Mouse (Mus musculus) hematopoietic stem cell, adult 5-6 weeks (primary cell): Measurements from ENCODE around the gene Lbp. TPM values are rescaled to one million over a fixed set of nuclear protein-coding genes. Genes with fewer than 3 reads are reported as not detected.

Experiments used
- ATAC-seq, 2 experiments: fragments of 125-278 bp in 1 of 2; replicated peaks in 1 of 2; 2 replicates each; pipeline ENCODE4 v1.8.0; 2016 to 2017; ENCODE audit warnings: inconsistent platforms in 2 of 2, mild to moderate bottlenecking in 2 of 2, moderate number of reproducible peaks in 2 of 2, low read depth in 1 of 2, moderate TSS enrichment in 1 of 2; ENCODE audit not compliant: low FRiP score in 2 of 2, poor library complexity in 2 of 2, severe bottlenecking in 2 of 2, insufficient read depth in 1 of 2, low TSS enrichment in 1 of 2
- total RNA-seq: library from RNA; stranded (forward); fragments of 172-1452, 232-1000 nt; gene quantifications from 2 replicates; pipeline ENCODE4 v1.2.3, GENCODE M21; 2017

Gene Lbp
- total RNA-seq, result 43.5 and 51.0 TPM in 2 replicates

DNA sequence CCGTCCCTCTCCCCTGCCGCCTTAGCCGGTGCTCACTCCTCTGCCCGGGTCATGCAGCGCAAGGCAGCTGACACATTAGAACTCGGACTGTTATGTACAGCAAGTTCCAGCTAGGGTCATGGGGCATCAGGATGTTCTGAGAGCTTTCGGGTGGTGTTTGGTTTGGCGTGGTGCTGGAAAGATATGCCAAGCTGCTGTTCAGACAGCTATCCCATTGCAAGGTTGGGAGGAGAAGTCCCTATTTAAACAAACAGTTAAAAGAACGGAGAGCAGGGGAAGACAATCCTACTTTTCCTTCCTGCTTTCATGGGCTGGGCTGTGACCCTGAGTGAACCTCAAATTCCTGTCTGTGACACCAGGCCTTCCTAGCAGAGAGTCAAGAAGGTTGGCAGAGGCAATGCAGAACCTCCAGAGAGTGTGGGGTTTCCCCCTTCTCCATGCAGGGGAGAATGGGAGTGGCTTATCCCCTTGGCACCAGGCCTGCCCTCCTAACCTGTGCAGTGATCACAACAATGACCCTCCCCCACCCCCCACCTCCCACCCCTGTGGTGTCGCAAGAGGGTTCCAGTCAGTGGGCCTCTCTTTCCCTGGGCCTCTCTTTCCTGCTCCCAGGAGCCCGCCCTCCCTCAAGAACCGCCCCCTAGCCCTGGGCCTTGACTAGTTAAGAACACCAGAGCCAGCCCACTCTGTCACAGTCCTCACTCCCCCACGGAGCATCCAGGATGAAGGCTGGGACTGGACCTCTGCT, at the start of gene Lbp:
Gene Lbp (plus strand): TSS at position 546 of the 748 bp plus-strand sequence.
- peak; percentile 76 to 77 for ATAC-seq

DNA sequence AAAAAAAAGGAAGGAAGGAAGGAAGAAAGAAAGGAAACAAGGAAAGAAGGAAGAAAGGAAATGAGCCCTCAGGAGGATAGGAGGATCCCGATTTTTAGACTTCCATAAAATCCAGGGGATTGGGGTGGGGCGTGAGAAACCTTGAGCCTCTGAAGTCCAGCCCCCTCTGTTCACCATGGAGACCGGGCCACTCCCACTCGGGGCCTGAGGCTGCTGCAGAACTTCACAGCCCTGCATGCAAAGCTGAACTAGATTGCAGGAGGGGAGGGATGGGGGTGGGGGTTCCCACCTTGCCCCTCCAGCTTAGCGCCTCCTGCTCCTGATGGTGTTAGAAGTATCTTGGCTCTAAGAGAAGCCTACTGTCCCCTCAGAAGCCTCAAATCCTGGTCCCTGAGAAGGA, 49.4 kb upstream of the Lbp start:
- no peak for ATAC-seq

DNA sequence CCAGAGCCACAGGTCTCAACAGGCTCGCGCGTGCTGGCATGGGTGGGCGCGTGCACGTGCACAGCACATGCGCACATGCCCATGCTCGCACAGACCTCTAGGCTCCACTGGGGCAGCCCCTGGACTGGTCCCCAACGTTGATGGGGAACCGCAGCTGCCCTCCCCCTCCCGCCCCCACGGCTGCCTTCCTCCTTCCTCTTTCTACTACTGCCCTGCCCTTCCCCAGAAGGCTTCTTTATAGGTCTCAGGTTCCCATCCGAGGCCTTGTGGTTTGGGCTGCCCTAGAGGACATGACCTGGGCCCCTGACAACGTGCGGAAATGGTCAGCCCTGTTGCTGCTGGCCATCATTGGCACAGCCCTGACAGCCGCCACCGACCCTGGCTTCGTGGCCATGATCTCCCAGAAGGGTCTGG, 48.3 kb upstream of the Lbp start, which contains the start of gene Bpi:
Gene Bpi (plus strand): TSS at position 90 of the 414 bp plus-strand sequence.
- ATAC-seq, result peak; percentile 48 to 65

DNA sequence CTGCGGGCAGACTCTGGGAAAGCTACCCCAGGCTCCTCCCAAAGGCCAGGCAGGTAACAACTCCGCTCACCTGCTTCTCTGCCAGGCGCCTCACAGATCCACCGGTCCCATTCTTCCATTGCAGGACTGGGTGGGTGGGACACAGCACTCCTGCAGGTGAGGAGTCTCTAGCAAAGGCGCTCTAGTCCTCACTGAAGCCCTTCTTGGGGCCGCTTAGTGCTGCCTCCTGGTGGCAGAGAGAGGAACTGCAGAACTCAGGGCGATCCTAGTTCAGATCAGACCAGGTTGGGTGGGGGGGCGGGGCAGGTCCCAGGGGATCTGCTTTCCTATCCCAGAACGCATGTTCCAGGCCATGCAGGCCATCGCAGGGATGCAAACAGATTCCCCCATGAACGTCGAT, 47.5 kb upstream of the Lbp start:
- peak; percentile 57 to 70 for ATAC-seq

DNA sequence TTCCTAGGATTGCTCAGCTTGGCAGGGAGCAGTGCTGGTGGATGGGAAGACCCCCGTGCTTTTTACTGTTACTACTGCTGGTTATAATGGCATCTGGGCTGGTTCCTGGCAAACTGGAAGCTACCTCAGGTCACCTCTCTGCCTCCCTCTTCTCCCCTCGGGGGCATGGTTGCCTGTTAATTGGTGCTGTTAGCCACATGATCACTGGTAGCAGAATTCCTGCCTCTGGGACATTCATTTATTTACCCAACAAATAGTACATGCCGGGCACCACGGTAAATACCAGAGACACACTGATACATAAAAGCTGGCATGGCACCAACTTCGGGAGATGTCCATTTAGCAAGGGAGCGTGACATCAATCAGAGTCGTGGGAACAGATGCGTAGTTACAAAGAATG, 46.8 kb upstream of the Lbp start:
- no peak for ATAC-seq

DNA sequence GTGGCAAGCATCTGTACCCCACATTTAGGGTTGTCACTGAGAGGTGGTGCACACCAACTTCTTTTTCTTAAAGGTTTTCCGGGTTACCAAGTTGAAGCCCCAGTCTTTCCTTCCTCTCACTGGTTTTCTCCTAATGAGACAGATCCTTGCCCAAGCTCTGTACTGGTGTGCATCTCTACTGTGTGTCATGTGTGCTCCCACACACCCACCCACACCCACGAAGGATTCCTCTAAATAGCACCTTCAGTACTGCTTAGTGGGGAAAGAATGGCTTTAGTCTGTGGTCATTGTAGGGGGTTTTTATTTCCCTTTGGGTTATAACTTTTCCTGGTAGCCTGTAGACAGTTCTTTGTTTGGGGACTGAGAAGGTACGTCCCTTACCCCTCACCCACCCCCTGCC, 41.4 kb upstream of the Lbp start:
- no peak for ATAC-seq

DNA sequence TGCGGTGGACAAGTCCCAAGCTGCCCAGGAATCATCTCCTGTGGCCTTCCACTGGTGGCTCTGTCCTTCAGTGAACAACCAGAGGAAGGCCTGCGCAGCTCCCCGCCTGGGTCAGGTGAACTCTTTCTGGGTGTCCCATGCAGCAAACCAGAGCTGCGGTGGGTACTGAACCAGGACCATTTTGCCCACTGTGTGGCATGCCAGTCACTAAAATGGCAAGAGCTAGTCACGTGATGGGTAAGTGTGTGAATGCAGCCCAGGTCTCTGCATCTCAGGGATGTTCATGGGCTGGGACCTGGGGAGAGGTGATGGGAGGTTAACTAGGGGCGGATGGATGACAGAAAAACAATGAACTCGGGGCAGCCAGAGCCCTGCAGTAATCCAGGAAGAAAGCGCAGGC, 36.3 kb upstream of the Lbp start:
- no peak for ATAC-seq

DNA sequence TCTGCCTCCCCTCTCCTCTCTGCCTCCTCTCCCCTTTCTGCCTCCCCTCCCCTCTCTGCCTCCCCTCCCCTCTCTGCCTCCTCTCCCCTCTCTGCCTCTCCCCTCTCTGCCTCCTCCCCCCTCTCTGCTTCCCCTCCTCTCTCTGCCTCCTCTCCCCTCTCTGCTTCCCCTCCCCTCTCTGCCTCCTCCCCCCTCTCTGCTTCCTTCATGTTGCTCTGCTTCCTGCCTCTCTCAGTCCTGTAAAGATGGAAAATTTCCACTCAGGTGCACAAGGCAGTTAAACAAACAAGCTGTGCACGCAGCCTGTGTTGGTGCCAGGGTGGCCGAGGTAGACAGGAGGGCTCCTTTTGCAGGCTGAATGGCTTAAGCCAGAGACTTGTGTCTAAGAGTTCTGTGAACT, 32.6 kb upstream of the Lbp start:
- peak; percentile 10 to 16; a peak in 1 of 4 replicates for ATAC-seq

DNA sequence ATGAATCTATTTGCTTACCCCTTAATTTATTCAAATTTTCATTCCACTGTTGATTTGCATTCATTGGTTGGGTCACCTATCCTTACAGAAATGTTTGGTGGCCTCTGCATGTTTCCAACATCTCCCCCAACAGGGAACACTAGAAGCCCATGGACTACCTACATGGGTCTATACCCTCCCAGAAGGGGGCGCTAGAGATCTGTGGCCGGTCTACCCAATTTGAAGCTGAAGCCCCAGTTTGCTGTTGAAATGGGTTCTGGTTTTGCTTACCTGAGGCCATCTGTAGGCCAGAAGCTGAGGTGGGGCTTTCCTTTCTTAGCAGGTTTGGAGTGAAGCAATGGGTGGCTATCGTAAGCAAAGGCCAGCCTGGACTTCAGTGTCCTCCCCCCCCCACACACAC, 30.9 kb upstream of the Lbp start:
- ATAC-seq, result no peak

DNA sequence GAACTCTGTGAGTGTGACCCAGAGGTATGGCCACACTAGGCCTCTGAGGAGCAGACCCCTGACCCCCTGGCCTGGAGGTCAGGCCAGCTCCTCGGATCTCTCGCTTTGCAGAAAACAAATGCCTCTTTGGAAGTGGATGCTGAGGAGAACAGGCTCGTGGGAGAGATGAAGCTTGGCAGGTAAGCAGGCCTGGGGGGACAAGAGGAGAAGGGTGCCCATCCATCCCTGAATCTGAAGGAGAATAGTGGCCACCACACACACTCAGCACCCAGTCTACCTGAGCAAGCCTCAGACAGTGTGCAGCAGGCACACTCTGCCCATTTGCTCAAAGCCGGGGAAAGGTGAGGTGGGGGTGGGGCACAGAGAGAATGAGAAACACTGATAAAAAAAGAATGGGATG, 30.5 kb upstream of the Lbp start:
- no peak for ATAC-seq

DNA sequence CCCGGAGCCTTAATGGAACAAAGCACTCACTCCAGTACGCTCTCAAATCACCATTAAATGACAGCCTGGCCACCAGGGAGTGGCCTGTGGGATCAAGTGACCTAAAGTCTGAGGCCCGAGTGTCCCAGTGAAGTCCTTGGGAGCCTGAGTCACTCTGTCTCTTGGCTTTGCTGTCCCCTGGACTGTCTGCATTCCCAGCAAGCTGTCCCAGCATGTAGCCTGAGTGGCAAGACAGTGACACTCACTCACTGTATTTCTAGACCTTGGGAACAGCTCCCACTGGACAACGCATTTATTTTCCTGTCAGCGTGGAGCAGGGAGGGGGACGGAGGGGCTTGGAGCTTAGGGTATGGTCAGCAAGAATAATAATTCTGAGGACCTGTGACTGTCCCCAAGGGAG, 29.8 kb upstream of the Lbp start:
- ATAC-seq, result 0 out of 4 replicates have a peak, but pooled peaks of 1 of the 2 experiments have one; percentile 13

DNA sequence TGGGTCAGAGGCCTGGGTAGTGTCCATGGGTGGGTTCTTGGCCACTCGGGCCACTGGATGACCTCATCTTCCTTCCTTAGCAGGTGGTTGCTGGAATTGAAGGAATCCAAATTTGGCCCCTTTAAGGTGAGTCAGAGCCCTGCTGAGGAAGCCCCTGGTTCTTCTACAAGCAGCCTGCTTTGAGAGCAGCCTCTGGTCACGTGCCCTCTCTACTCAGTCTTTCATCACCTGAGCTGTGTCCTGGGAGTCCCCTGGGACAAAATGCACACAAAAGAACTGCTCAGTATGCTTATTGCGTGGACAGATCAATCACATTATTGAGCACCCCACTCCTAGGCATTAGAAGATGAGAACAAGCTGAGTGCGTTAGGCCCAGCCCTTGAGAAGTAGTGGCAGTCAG, 29.4 kb upstream of the Lbp start:
- ATAC-seq, result no peak

DNA sequence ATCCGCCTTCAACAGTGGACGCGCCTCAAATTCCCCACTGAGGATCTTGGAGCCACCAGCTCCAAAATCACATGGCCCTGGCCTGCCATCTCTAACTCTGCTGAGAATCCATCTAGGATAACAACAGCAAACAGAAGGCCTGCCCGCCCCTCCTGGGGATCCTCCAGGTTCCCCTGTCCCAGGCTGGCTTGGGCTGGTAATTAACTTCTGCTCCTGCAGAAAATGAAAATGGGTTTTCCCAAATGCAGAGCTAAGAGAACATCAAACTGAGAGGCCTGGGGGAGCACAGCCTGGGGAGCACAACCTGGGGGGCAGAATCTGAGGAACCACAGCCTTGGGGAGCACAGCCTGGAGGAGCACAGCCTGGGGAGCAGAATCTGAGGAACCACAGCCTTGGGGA, 26.6 kb upstream of the Lbp start:
- ATAC-seq, result no peak

DNA sequence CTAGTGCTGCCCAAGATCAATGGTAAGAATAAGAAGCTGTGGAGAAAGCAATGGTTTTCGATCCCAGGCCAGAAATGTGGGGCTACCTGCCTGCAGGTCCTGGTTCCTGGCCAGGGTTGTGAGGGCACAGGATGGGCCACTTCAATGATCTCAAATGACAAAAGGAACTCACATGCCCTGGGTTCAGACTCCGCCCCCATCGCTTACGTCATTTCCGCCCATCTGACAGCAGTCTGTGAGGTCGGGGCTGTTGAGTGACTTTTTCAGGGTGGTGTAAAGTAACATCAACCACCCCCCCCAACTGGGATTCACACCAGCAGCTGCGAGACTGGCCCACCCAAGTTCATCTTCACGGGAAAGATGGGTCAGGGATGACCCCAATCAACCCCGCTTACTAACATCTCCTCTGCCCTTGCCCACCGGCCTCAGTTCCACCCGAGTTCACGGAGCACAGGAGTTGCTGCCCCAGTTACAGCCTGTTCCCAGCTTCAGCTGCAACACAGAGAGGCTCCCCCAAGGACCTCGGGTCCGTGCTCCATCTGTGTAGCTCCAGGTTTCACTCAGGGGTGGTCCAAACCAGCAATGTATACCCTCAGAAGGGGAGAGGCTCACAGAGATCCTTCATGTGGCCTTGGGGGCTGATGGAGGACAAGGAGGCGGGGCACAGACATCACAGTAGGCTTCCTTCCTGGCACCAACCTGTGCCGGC, 24.6 kb upstream of the Lbp start:
- ATAC-seq, result no peak

DNA sequence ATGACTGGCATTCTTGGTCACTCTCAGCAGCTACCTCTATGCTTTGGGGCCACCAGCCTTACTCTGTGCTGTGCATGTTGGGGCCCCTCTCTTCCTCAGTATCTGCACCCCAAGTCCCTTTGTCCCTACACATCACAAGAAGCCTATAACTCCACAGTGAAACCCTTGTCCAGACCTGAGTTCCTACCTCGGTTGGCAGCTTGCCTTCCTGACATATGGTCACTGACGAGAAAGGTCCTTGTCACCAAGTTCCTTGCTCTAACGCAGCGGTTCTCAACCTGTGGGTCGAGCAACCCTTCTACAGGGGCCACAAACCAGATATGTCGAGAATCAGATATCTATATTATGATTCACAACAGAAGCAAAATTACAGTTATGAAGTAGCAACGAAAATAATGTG, 23.2 kb upstream of the Lbp start:
- ATAC-seq, result no peak

DNA sequence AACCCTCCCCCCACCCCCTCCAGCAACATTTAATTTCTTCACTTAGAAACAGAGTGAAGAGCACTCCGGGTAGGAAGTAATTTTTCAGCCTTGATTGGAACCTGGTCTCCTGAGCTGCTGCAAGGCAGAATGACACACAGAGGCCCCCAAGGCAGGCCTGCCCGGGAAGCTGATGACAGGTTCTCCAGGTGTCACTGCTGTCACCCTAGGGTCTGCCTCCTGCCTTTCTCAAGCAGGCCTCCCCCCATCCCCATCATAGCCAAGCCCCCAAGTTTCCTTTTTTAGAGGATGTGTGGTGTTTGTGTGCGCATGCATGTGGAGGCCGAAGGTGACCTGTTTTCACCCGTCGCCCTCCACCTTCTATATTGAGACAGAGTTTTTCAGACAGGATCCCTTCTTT, 22.5 kb upstream of the Lbp start:
- no peak for ATAC-seq

DNA sequence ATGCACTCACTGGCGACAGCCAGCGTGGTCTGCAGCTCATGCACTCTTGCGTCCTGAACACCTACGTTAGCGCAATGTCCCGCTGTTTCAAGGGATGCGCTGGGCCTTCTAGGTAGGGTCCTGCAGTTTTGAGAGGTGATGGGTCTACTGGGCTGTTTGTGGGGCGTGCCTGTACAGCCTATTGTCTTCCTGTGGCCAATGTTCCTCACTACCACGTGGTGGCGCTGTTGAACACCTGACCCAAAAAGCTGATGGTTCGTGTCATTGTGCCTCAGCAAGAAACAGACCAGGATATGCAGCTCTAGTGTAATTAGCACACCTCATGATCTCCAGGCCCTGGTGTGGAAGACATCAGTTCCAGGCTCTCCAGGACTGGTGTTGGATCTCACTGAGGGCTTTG, 21.7 kb upstream of the Lbp start:
- ATAC-seq, result peak; percentile 69 to 92

DNA sequence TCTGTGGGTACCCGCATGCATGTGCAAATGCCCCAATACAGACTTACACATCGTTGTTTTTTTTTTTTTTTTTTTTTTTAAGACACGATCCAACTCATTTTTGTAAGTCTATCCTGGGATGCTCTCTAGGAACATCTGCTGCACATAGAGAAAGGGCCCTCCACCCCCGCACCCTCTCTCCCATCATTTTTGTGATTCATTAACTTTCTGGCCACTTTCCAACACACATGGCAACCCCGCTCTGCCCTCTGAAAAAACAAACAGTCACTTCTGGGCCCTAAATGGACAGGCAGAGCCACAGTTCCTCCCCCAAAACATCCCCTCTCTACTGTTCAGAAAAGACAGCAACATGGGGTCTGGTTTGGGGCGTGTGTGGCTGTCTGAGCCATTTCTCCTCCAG, 20.6 kb upstream of the Lbp start:
- ATAC-seq, result no peak

DNA sequence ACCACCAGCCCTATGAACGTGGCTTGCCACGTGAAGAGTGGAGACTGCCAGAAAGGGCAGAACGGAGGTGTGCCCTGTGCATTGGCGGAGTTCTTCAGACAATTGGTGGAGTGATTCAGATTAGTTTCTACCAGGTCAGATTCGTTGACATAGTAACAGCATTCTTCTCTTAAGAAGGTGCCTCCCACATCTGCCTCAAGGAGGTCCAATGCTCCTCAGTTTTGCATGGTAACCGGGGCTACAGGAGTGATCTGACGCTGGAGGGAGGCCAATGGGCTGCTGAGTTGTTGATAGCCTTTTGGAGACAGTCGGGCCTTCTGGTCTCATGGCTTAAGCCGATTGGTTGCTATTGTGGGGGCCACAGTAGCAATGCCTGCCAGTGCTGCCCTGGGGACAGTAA, 10.6 kb upstream of the Lbp start:
- no peak for ATAC-seq
